Mouse (Mus musculus): ENCODE measurements around the gene Rps2.
"Not testable (repeated sequence)": the region's sequence is repeated elsewhere in the genome, so short reads cannot be mapped to it uniquely, and the experiment has no call there.

Rps2 gene

GRCm38 (mm10) chr17:24717943-24718342 lies at the start of gene Rps2, which contains the start of gene Rnf151:
Gene Rps2 (plus strand): TSS chr17:24718116.
Gene Rnf151 (minus strand): TSS chr17:24718063.
- DNase-seq, result no peak

- not testable (repeated sequence) for DNase-seq
These were observed 48.7 kb upstream of the Rps2 start for GRCm38 (mm10) chr17:24669214-24669544.

GRCm38 (mm10) chr17:24669545-24670245 lies 48.2 kb upstream of the Rps2 start, which contains the start of gene Zfp598:
Gene Zfp598 (plus strand): TSS chr17:24669687.
- DNase-seq, result peak; percentile 95

- no peak for DNase-seq
These were observed 47.6 kb upstream of the Rps2 start for GRCm38 (mm10) chr17:24670246-24670844.

GRCm38 (mm10) chr17:24671346-24671745 lies 46.6 kb upstream of the Rps2 start:
- DNase-seq, result no peak

- DNase-seq, result no peak
These were observed 45.8 kb upstream of the Rps2 start for GRCm38 (mm10) chr17:24672141-24672540.

- peak; percentile 65 for DNase-seq
These were observed 43.6 kb upstream of the Rps2 start for GRCm38 (mm10) chr17:24674277-24674676.

- DNase-seq, result no peak
These were observed 41.7 kb upstream of the Rps2 start for GRCm38 (mm10) chr17:24676187-24676586.

- DNase-seq, result no peak
These were observed 41.0 kb upstream of the Rps2 start for GRCm38 (mm10) chr17:24676877-24677276.

- no peak for DNase-seq
These were observed 40.3 kb upstream of the Rps2 start for GRCm38 (mm10) chr17:24677500-24678080.

GRCm38 (mm10) chr17:24686514-24686913 lies 31.4 kb upstream of the Rps2 start:
- DNase-seq, result no peak

GRCm38 (mm10) chr17:24687146-24687595 lies 30.7 kb upstream of the Rps2 start:
- DNase-seq, result no peak

GRCm38 (mm10) chr17:24687599-24687998 lies 30.3 kb upstream of the Rps2 start:
- no peak for DNase-seq

- DNase-seq, result peak; percentile 63
These were observed 28.4 kb upstream of the Rps2 start, which contains the start of gene Syngr3 for GRCm38 (mm10) chr17:24689251-24690081. Gene Syngr3 (minus strand): TSS chr17:24689955.

- DNase-seq, result no peak
These were observed 25.5 kb upstream of the Rps2 start for GRCm38 (mm10) chr17:24692385-24692784.

- no peak for DNase-seq
These were observed 22.4 kb upstream of the Rps2 start for GRCm38 (mm10) chr17:24695326-24696010.

- DNase-seq, result peak; percentile 87
These were observed 21.8 kb upstream of the Rps2 start, which contains the start of the genes Gfer and Noxo1 for GRCm38 (mm10) chr17:24696011-24696697. Gene Gfer (minus strand): TSS chr17:24696156. Gene Noxo1 (plus strand): TSS chr17:24696234.

GRCm38 (mm10) chr17:24697985-24698384 lies 19.9 kb upstream of the Rps2 start:
- DNase-seq, result no peak

- DNase-seq, result no peak
These were observed 19.2 kb upstream of the Rps2 start for GRCm38 (mm10) chr17:24698715-24699114.

GRCm38 (mm10) chr17:24699473-24699872 lies 18.4 kb upstream of the Rps2 start:
- DNase-seq, result no peak

GRCm38 (mm10) chr17:24701251-24701650 lies 16.7 kb upstream of the Rps2 start:
- no peak for DNase-seq

- DNase-seq, result no peak
These were observed 12.1 kb upstream of the Rps2 start for GRCm38 (mm10) chr17:24705821-24706220.

Data from right cerebral cortex, postnatal 25 days (tissue).